Mouse (Mus musculus) 3134 (cell line): ENCODE results near the gene Chp1.
A peak's percentile ranks its signal among the peaks of the same experiment; 100 is the strongest.
"Not testable (repeated sequence)": the region's sequence is repeated elsewhere in the genome, so short reads cannot be mapped to it uniquely, and the experiment has no call there.

Experiments used
- DNase-seq: peaks from one replicate; pipeline ENCODE4 v3.0.0-alpha.2; 2011; ENCODE audit warnings: low spot score; ENCODE audit not compliant: insufficient read length; ENCODE audit errors: extremely low read depth

Chp1 gene

DNA sequence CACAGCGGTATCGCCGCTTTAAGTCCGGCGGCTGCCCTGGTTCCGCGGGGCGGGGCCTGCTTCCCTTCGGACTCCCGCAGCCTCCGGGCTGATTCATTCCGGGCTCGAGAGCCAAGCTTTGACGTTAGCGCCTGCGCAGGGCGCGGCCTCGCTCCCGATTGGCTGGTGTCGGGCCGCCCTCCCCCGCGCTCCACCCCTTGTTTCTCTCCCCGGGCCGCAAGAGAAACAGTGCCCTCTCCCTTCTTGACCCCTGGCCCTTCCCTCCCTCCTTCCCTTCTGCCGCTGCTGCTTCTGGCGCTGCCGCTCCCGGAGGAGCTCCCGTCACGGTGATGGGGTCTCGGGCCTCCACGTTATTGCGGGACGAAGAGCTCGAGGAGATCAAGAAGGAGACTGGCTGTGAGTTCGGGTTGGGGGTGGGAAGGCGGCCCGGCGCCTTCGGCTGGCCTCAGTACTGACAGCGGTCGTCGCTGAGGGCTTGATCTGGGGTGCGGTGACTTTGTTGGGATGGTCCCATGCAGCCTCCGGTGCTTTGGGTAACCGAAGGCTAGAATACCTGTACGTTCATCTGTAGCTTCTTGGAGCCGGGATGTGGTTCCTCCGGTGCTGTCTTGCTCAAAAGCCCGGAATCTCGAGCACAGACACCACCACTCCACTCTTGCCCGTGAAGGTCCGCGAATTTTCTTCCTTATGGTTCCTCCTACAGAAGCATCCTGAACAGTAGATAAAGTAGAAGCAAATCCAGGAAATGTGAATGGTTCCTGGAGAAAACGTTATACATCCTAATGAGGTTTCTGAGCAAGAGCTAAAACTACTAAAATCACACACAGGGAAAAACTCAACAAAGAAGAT, at the start of gene Chp1, which contains the start of gene Exd1:
Gene Chp1 (plus strand): TSS at position 176 of the 849 bp plus-strand sequence.
Gene Exd1 (minus strand): TSS at position 106 of the 849 bp plus-strand sequence.
- DNase-seq = peak; percentile 99

- no peak for DNase-seq
Observed at GRCm38 (mm10) chr2:119498859-119499258, 48.6 kb upstream of the Chp1 start.

DNA sequence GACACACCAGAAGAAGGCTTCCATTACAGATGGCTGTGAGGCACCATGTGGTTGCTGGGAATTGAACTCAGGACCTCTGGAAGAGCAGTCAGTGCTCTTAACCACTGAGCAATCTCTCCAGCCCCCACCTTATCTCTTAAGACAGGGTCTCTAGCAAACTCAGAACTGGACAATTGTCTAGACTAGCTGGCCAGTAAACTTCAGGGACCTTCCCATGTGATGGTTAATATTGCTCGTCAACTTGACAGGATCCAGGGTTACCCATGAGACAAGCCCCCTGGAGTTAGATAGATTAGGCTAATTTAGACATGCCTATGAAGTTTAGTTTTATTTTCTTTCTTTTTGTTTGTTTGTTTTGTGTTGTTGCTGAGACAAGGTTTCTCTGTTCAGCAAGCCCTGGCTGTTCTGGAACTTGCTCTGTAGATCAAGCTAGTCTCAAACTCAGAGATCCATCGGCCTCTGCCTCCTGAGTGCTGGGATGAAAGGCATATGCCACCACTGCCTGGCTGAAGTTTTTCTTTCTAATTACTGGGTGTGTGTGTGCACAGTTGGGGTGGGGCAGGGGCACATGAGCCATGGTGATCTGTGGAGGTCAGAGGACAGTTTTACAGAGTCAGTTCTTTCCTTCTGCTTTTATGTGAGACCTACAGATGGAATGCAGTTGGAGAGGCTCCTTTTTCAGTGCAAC, 46.4 kb upstream of the Chp1 start:
- DNase-seq = no peak

DNA sequence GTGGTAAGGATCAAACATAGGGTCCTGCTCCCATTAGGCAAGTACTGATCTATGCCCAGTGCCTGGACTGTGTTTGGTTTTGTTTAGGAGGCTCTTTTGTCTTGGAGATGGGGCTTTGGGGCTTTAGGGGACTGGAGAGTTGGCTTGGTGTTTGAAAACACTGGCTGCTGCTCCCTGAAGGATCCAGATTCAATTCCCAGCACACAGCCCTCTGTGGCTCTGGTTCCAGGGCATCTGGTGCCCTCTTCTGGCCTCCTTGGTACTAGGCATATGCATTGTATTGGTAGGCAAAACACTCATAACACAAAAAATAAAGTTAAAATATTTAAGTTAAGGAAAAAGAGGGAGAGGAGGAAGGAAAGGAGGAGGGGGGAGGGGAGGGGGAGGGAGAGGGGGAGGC, 40.4 kb upstream of the Chp1 start:
- DNase-seq = no peak

DNA sequence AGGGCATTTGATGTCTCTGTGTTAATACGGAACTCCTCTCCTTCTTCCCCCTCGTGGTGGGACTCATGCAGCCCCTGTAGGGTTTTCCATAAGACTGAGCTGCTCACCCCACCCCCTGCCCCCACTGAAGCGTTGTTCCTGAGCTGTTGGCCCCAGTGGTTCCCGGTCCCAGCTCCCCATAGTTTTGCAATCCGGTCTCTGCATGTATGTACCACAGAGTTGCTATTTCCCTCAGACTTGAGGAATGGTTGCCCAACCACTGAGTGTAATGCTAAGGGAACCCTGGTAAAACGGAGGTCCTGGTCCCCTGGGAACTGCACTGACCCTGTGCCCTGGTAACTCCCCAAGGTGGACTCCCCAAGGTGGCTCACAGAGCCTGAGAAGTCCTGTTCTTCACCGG, 39.0 kb upstream of the Chp1 start:
- DNase-seq = not testable (repeated sequence)

DNA sequence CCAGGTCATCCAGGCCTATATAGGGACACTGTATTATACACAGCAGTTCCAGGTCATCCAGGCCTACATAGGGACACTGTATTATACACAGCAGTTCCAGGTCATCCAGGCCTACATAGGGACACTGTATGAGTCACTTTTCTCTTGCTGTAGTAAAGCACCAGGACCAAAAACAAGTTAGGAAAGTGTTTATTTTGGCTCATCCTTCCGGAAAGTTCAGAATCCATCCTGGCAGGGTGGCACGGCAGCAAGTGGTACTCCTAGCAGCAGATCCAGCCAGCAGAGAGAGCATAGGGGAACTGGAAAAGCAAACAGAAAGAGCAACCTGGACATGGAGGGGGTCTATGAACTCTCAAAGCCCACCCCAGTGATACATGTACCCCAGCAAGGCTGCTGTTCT, 36.6 kb upstream of the Chp1 start:
- no peak for DNase-seq

DNA sequence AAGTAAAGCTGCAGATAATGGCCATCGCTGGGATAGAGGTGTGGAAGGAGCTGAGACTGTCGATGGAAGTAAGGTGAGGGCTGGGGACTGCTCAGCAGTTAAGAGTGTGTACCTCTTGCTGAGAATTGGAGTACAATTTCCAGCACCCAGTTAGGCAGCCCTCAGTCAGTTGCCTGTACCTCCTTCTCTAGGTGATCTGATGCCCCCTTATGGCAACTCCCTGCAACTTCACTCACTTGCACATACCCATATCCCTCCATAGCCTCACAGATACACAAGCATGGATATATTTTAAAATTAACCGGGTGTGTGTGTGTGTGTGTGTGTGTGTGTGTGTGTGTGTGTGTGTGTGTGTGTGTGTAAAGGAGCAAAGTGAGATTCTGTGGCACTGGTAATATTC, 35.2 kb upstream of the Chp1 start:
- no peak for DNase-seq

DNA sequence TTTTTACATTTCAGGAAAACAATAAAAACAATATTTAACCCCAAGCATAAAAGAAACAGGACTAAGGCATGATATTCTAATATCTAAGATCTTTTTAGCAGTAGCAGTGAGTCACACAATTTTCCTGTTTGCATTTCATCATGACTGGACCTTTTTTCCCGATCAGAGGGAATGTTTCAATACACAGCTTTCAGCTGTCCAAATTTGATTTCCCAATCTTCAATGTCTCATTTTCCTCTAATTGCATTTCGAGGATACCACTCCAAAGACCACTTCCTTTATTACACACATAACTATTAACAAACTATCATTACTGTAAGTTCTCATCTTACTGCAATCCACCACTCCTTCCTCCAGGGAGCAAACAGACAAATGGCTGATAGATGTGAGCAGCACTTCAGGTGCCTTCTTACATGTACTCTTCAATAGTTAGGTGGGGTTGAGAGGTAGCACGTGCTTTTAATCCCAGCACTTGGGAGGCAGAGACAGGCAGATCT, 33.4 kb upstream of the Chp1 start:
- DNase-seq = no peak

DNA sequence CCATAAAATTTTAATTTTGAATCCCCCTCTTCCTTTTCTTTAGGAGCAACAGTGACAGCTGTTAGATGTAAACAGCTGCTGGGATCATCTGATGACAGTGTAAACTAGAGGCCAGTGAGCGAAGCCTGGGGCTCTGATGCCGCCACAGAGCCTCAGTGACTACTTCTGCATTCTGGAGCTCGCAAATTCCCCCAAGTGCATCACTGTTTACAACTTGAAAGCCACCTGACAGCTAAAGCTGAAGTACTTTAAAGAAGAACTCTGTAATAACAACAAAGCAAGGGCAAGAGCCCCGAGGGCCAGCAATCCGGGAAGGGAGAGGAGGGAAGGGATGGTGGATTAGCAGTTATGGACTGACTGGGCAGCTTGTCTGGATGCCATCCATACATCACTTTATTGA, 30.7 kb upstream of the Chp1 start:
- no peak for DNase-seq

DNA sequence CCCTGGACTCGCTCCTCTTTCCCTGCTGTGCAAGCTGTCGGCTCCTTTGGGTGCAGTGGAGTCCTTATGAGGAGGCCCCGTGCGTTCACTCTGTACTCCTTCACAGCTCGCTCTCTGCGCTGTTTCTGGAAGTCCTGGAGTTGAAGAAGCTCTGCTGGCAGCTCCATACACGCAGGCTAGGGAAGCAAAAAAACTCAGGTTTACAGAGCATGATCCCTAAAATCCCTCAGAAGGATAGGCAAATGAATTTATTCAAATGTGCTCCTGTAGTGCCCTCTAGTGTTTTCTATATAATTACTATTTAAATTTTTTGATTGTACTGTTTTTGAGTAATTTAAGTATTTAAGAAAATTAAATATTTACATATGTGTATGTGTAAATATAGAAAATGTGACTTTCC, 26.9 kb upstream of the Chp1 start:
- no peak for DNase-seq

- no peak for DNase-seq
Observed at GRCm38 (mm10) chr2:119523836-119524235, 23.7 kb upstream of the Chp1 start.

DNA sequence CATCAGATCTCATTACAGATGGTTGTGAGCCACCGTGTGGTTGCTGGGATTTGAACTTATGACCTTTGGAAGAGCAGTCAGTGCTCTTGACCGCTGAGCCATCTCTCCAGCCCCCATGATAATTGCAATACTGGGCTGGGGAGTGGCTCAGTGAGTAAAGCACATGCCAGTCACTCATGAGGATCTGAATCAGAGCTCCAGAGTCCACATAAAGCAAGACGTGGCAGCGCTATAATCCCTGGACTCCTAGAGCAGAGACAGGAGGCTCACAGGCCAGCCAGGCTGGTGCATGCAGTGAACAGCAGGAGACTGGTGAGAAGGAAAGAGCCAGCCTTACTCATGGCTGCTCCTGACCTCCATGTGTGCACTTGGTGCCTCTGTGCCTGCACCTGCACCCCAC, 22.1 kb upstream of the Chp1 start:
- DNase-seq = peak; percentile 22

GRCm38 (mm10) chr2:119538802-119539201, 8.7 kb upstream of the Chp1 start:
- DNase-seq = no peak

- DNase-seq = no peak
Observed at GRCm38 (mm10) chr2:119542106-119542505, 5.4 kb upstream of the Chp1 start.

GRCm38 (mm10) chr2:119543656-119544055, 3.8 kb upstream of the Chp1 start:
- no peak for DNase-seq

DNA sequence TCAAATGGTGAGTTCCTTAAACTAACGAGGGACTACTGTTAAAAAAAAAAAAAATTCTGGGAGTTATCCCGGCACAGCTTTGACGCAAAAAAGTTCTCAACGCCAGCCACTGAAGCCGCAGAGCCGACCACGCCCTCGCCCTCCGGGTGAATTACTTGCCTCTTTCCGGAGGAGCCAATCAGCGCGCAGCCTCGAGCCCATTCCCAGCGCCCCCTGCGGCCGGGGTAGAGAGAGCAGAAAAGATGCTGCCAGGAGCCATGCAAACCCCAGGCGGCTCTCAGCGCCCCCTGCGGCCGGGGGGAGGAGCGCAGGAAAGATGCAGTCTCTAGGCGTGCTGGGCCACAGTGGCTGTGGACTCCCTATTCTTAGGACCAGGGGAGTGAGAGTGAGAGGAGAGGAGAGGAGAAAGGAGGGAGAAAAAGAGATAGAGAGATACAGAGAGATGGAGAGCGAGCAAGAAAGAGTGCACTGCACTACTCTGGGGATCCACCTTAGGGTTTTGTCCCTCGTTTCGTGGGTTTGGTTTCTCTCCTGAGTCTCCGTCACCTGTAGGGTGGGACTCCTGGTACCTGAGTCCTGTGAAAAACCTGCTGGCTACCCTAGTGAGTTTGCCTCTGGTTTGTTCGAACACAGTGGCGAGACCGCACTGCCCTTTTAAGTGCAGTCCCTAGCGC, 512 bp upstream of the Chp1 start:
- peak; percentile 96 for DNase-seq

- DNase-seq = no peak
Observed at GRCm38 (mm10) chr2:119548371-119548660, 819 bp downstream of the Chp1 start.

GRCm38 (mm10) chr2:119548691-119549090, 1.2 kb downstream of the Chp1 start:
- DNase-seq = no peak

DNA sequence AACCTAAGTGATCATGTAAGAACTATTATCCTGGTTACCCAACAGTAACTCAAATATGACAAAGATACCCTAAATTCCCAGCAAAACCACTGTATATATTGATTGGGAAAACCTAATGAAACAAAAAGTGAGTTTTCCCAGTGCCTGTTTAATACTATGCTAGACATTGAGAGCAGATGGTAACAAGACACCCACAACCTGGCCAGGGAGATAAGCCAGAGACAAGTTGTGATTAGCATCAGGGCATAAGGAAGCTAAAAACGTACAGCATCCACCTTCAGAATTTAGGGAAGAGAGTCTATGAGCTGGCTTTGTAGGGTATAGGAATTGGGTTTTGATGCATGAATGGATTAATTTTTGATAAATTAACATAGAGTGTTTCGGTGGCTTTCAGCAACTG, 2.2 kb downstream of the Chp1 start:
- no peak for DNase-seq

DNA sequence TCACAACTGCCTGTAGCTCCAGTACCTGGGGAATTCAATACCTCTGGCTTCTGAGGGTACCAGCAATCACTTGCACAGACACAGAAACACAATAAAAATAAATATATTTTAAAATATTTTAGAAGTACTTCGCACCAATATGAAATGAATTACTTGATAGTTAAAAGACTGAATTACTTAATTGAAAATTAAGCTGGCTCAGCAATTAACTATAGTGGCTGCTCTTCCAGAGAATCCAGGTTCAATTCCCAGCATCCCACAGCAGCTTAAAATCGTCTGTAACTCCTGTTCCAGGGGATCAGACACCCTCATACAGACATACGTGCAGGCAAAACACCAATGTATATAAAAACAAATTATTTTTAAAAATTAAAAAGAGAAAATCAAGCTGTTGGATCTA, 10.5 kb downstream of the Chp1 start:
- DNase-seq = no peak

- no peak for DNase-seq
Observed at GRCm38 (mm10) chr2:119558737-119559340, 11.3 kb downstream of the Chp1 start.
